Mouse (Mus musculus) heart, adult 2 months (tissue): ENCODE results near the gene Fam198b. TPM values are rescaled to one million over a fixed set of nuclear protein-coding genes. Genes with fewer than 3 reads are reported as not detected.
A peak's percentile ranks its signal among the peaks of the same experiment; 100 is the strongest.

Experiments used
- DNase-seq, 2 experiments: peaks; one replicate each; pipeline ENCODE4 v3.0.0; 2021
- H3K27ac ChIP-seq: fragments of 200-600 bp; 2 replicates; pipeline ENCODE4 v1.8.1; 2022
- H3K27me3 ChIP-seq: fragments of 200-500 bp; 2 replicates; pipeline ENCODE4 v1.6.1; 2012; ENCODE audit warnings: mild to moderate bottlenecking, low read length, inconsistent platforms, mixed read lengths; ENCODE audit not compliant: control insufficient read depth, insufficient read depth
- H3K36me3 ChIP-seq: fragments of 200-500 bp; 2 replicates; pipeline ENCODE4 v1.6.1; 2012; ENCODE audit warnings: low read length, inconsistent platforms; ENCODE audit not compliant: control insufficient read depth, insufficient read depth
- H3K4me1 ChIP-seq: fragments of 200-500 bp; 2 replicates; pipeline ENCODE4 v1.6.1; 2011; ENCODE audit warnings: low read length; ENCODE audit not compliant: control insufficient read depth, insufficient read depth
- H3K4me3 ChIP-seq: fragments of 200-600 bp; 2 replicates; pipeline ENCODE4 v1.8.1; 2022
- H3K79me2 ChIP-seq: fragments of 200-500 bp; replicated peaks from 2 replicates; pipeline ENCODE4 v1.6.1; 2012; ENCODE audit warnings: mild to moderate bottlenecking, inconsistent platforms, low read length, moderate library complexity, mixed read lengths; ENCODE audit not compliant: control insufficient read depth, insufficient read depth
- H3K9ac ChIP-seq: fragments of 200-500 bp; 2 replicates; pipeline ENCODE4 v1.6.1; 2012; ENCODE audit warnings: low read depth, mild to moderate bottlenecking, control low read depth, inconsistent platforms, low read length, mixed read lengths
- CTCF ChIP-seq: fragments of 200-600 bp; IDR thresholded peaks from 2 replicates; pipeline ENCODE4 v1.8.1; 2022; ENCODE audit warnings: antibody characterized with exemption, mild to moderate bottlenecking, moderate library complexity
- EP300 ChIP-seq: fragments of 200-500 bp; IDR thresholded peaks from 2 replicates; pipeline ENCODE4 v1.6.1; 2011; ENCODE audit warnings: low read depth, low read length, control low read depth; ENCODE audit not compliant: insufficient read depth
- POLR2A ChIP-seq: fragments of 200-500 bp; IDR thresholded peaks from 2 replicates; pipeline ENCODE4 v1.6.1; 2011; ENCODE audit warnings: mild to moderate bottlenecking, low read depth, low read length, control low read depth; ENCODE audit not compliant: insufficient read depth
- WGBS: fragments of 180-500 bp; shearing (Covaris S2); methylation state at CpG from one replicate; pipeline ENCODE4 v1.1.7; 2018; 5-methylcytosine and 5-hydroxymethylcytosine counted together
- intact Hi-C: fragments of 180-260 bp; cut with DNase I; formaldehyde crosslinking; loops from one replicate; pipeline ENCODE4 v1.15.1; 2025
- polyA plus RNA-seq: library from polyadenylated mRNA; depleted of rRNA; stranded (reverse); fragments of >200 nt; gene quantifications from 2 replicates; pipeline ENCODE4 v1.2.3, GENCODE M21; 2012
- total RNA-seq, 2 experiments: library from RNA; stranded (reverse); gene quantifications; 2 replicates each; pipeline ENCODE4 v1.2.3; 2021

Gene Fam198b
- total and polyA plus RNA-seq, 3 experiments = 11.8 to 15.1 (median 12.1) TPM

DNA sequence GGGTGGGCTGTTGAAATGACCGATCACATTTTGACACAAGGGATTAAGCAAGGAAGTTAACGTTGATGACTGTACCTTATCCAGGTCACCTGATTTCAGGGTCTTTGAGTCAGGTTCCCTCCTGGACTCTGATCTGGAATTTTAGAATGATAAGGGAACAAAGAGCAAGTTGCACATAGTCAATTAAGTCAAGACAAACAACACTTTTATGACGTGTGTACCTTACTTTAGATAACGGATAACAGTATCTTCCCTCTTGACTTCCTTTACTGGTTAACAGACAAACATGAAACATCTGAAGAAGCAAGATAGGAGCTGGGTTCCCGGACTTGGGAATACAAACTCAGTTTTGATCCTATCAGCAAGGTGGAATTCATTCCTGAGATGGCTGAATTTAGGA lies 29.7 kb downstream of the Fam198b start:
- H3K27ac ChIP-seq = no peak overlapping the region; the same call in 1 of the 2 replicates
- intact Hi-C loops = no loop called here
- H3K4me1 ChIP-seq = peaks cover 12% of the 10 kb centered on the region
- no peak for DNase-seq
- 42% methylated on average over 5 of the region's 5 CpGs for WGBS
- TF ChIP-seq EP300 (no peak), CTCF (no peak), POLR2A (no peak)
- peaks cover 8% of the 10 kb centered on the region for H3K79me2 ChIP-seq
- no peaks in the 10 kb centered on the region for H3K27me3 ChIP-seq
- no peak overlapping the region for H3K4me3 ChIP-seq
- H3K36me3 ChIP-seq = peaks cover 55% of the 10 kb centered on the region
- H3K9ac ChIP-seq = no peak overlapping the region

DNA sequence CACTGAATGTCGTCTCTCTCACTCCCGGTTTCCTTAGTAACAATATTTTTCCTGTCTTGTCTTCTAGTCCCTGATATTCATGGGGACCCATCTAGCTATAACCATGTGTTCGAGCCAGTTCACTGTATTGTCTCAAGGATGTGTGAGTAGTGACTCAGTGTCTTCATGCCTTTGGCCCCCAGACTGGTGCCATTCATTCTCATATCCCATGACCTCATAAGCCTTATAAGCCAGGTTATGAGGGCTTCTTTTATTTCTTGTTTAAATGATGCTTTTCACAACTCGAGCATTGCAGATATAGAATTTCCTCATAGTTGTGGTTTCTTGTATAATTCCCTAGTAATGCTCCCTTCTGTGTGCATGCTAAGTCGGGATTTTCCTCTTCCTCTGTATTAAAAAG lies 31.9 kb downstream of the Fam198b start:
- 80% methylated on average over 5 of the region's 5 CpGs for WGBS

DNA sequence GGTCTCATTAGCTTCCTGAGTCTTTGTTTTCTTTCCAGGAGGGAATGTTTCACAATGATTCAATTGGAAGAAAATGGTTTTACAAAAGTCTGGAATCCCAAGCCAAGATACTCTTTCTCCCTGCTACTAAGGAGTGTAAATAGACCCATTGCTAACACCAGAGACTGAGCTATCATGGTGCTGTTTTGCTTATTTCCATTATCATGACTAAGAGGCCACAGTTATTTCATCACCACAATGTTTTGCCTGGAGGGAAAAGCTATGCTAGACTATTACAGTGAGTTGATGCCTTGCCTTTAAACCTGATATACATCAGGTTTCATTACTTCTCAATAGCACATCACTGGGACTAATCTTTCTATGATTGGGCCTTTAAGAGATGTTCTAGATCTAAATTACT lies 34.4 kb downstream of the Fam198b start:
- H3K27me3 ChIP-seq = no peaks in the 10 kb centered on the region
- intact Hi-C loops = no loop called here
- no peak for TF ChIP-seq CTCF
- TF ChIP-seq EP300 = no peak
- no peak for TF ChIP-seq POLR2A
- peaks cover 3% of the 10 kb centered on the region; the same call in 1 of the 2 replicates for H3K79me2 ChIP-seq
- no peak for DNase-seq
- peaks cover 7% of the 10 kb centered on the region for H3K4me1 ChIP-seq
- H3K36me3 ChIP-seq = peaks cover 23% of the 10 kb centered on the region
- H3K9ac ChIP-seq = no peak overlapping the region
- no peak overlapping the region for H3K4me3 ChIP-seq
- H3K27ac ChIP-seq = no peak overlapping the region

More for the DNA sequence above, 31.9 kb downstream of the Fam198b start:
- intact Hi-C loops = no loop called here
- no peak for DNase-seq
- Histone ChIP-seq H3K4me3 (no peak overlapping the region), H3K27me3 (no peaks in the 10 kb centered on the region), H3K36me3 (peaks cover 42% of the 10 kb centered on the region), H3K4me1 (peaks cover 6% of the 10 kb centered on the region), H3K9ac (no peak overlapping the region), H3K27ac (no peak overlapping the region), H3K79me2 (peaks cover 6% of the 10 kb centered on the region; the same call in 1 of the 2 replicates)
- no peak for TF ChIP-seq CTCF
- no peak for TF ChIP-seq EP300
- no peak for TF ChIP-seq POLR2A

DNA sequence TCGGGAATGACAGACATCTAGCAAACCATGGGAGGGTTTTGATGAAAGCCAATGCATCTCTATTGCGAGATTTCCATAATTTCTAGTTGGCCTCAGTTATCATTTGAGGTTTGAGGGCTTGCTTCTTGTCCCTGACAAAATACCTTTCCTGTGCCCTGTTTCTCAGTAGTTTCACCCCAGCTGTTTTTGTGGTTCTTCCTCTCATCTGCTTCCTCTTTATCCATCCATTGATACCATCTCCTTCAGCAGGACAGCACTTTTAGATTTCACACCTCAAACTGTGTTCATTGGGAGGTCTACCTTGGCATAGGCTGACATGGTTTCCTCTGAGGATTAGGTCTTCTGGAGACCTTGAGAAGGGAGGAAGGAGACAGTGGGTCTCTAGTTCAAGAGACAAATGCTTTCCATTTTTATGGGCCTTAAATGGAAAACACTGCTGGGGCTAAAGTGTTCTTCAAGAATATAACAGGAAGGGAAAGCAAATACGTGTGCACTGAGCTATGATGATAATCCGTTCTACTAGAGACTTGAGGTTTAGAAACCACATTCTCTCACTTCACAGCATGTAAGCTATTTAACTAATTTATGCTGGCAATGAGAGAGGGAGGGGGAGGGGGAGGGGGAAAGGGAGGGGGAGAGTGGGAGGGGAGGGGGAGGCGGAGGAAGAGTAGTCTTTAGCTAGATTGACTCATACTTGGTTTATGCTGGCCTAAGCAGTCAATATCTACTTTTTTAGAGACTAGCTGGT lies 41.8 kb downstream of the Fam198b start:
- 76% methylated on average over 5 of the region's 5 CpGs for whole genome bisulfite sequencing
- TF ChIP-seq EP300 (no peak), POLR2A (no peak), CTCF (no peak)
- intact Hi-C loops = loop anchor here (2.0 kb wide), 1 partner anchor 17 kb away; no protein-coding TSS in a partner anchor
- Histone ChIP-seq H3K27ac (no peak overlapping the region), H3K9ac (no peak overlapping the region), H3K79me2 (peaks cover 3% of the 10 kb centered on the region; the same call in 1 of the 2 replicates), H3K27me3 (no peaks in the 10 kb centered on the region), H3K4me3 (no peak overlapping the region), H3K36me3 (peaks cover 36% of the 10 kb centered on the region), H3K4me1 (peaks cover 11% of the 10 kb centered on the region)
- DNase-seq = no peak

DNA sequence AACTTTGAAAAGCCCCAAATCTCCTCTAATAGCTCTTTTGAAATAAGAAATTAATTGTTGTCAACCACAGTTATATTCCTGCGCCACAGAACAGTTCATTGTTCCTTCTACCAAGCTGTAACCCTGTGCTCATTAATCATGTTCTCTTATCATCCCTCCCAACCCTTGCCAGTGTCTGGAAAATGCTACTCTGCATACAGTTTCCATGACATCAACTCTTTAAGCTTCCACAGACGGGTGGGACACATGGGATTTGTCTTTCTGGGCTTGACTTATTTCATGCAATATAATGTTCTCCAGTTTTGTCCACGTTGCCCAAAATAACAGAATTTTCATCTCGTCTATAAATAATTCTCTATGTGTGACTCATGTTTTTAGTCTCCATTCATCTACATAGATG lies 42.7 kb downstream of the Fam198b start:
- TF ChIP-seq CTCF (no peak), POLR2A (no peak), EP300 (no peak)
- Histone ChIP-seq H3K4me3 (no peak overlapping the region), H3K36me3 (peaks cover 39% of the 10 kb centered on the region), H3K79me2 (peaks cover 3% of the 10 kb centered on the region; the same call in 1 of the 2 replicates), H3K9ac (no peak overlapping the region), H3K27me3 (no peaks in the 10 kb centered on the region), H3K27ac (no peak overlapping the region), H3K4me1 (peaks cover 10% of the 10 kb centered on the region)
- intact Hi-C loops = no loop called here
- 47% methylated on average over 4 of the region's 4 CpGs for WGBS
- DNase-seq = no peak

DNA sequence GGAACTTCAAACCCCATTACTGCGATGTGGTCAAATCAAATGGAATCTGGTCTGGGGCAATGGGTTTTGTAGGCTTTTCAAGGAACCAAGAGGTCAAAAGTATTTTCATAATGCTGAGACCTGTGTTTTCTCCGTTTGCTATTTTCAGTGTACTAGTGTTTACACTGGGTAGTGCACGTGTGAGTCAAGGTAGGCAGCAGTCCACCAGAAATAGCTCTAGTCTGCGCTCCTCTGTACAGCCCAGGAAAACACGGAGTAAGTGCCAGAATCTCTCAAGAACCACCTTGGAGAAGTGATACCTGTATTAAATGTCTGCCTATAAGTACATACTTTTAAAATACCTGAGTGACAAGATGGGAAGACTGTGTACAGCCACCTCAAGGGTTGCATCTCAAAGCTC lies 44.1 kb downstream of the Fam198b start:
- no peak for DNase-seq
- Histone ChIP-seq H3K27ac (peak overlapping the region; percentile 26), H3K9ac (no peak overlapping the region), H3K36me3 (peaks cover 40% of the 10 kb centered on the region), H3K4me1 (peaks cover 9% of the 10 kb centered on the region), H3K27me3 (no peaks in the 10 kb centered on the region), H3K79me2 (peaks cover 3% of the 10 kb centered on the region; the same call in 1 of the 2 replicates), H3K4me3 (no peak overlapping the region)
- 45% methylated on average over 5 of the region's 5 CpGs for WGBS
- intact Hi-C loops = no loop called here
- peak; percentile 43 for TF ChIP-seq CTCF
- TF ChIP-seq POLR2A = no peak
